Mouse (Mus musculus): Measurements from ENCODE around the gene Rad54l2. TPM values are rescaled to one million over a fixed set of nuclear protein-coding genes. Genes with fewer than 3 reads are reported as not detected.

Rad54l2 gene
- total and polyA plus RNA-seq, 3 experiments = 9.5 to 14.8 (median 10.7) TPM

DNA sequence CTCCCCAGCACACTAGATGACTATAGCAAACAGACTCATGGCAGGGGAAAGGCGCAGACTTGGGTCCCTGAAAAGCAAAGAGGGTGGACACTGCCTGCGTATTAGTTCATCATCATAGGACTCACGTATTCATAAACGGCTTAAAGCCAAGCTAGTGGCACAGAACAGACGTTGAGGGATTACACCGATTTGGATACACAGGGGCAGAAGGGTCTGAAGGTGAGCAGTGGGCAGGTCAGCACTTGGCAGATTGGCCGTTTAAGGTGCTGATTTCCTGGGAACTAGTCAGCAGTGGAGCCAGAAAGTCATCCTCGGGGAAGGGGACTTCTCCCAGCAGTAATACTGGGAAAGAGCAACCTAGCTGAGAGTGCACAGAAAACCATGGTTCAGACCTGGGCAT lies 100.2 kb downstream of the Rad54l2 start:
- TF ChIP-seq EP300 (IDR thresholded peaks at IDR 0.05; ENCODE audit: insufficient read depth, low read depth, low read length) (no peak), POLR2A (IDR thresholded peaks at IDR 0.05; ENCODE audit: insufficient read depth, low read depth, low read length) (no peak), CTCF (IDR thresholded peaks at IDR 0.05) (no peak)
- H3K4me1 ChIP-seq (ENCODE audit: control insufficient read depth, insufficient read depth, low read length) = peaks cover 4% of the 10 kb centered on the region
- 77% methylated on average over 8 of the region's 8 CpGs for WGBS
- no peak overlapping the region for H3K9ac ChIP-seq (ENCODE audit: low read depth, low read length)
- intact Hi-C loops (cut with DNase I) = loop anchor here (5.0 to 10.0 kb wide), 3 partner anchors 198 to 856 kb away; partner anchors contain the start of genes Cyb561d2, Mapkapk3, Nprl2 and Rbm15b
- H3K4me3 ChIP-seq = no peak overlapping the region
- H3K27ac ChIP-seq = no peak overlapping the region
- no peaks in the 10 kb centered on the region for H3K79me2 ChIP-seq (replicated peaks; ENCODE audit: control insufficient read depth, insufficient read depth, low read length)
- DNase-seq = no peak
- no peaks in the 10 kb centered on the region for H3K36me3 ChIP-seq (ENCODE audit: control insufficient read depth, insufficient read depth, low read length)
- no peaks in the 10 kb centered on the region for H3K27me3 ChIP-seq (ENCODE audit: control insufficient read depth, insufficient read depth, low read length)

DNA sequence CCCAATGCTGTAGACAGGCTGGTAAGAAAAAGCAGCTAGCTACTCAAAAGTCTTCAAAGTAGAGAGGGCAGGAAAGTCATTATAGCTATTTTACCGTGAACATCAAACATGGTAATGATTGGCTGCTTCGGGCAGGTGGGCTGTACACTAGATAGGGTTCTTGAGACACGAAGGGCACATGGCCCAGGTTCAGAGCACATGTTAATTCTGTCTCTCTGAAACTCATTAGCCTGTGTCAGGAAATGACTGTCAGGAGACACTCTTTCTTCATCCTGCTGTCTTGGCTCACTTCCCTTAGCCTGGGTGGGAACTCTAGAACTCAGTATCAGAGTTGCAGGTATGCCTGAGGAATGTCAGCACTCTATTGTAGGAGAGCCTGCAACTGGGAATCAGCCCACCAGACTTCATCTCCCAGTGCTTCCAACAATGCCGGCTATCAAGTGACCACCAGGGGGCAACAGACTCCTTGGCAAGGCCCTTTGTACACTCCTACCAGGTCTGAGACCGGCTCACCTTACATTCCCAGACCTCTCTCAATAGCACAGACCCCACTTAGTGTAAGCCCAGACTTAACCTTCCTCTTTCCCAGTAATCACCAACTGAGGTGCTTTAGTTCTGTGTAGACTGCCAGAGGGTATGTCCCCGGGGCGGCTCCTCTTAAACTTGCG lies 101.9 kb downstream of the Rad54l2 start:
- Histone ChIP-seq H3K4me1 (ENCODE audit: control insufficient read depth, insufficient read depth, low read length) (peaks cover 4% of the 10 kb centered on the region), H3K79me2 (replicated peaks; ENCODE audit: control insufficient read depth, insufficient read depth, low read length) (no peaks in the 10 kb centered on the region), H3K9ac (ENCODE audit: low read depth, low read length) (no peak overlapping the region), H3K27ac (no peak overlapping the region), H3K27me3 (ENCODE audit: control insufficient read depth, insufficient read depth, low read length) (no peaks in the 10 kb centered on the region), H3K36me3 (ENCODE audit: control insufficient read depth, insufficient read depth, low read length) (no peaks in the 10 kb centered on the region), H3K4me3 (no peak overlapping the region)
- DNase-seq = peak; percentile 67 to 70
- intact Hi-C loops (cut with DNase I) = loop anchor here (2.0 to 10.0 kb wide), 4 partner anchors 132 to 858 kb away; partner anchors contain the start of genes Cyb561d2, Mapkapk3, Nprl2 and Rbm15b
- peak; percentile 96 for TF ChIP-seq CTCF (IDR thresholded peaks at IDR 0.05)
- no peak for TF ChIP-seq POLR2A (IDR thresholded peaks at IDR 0.05; ENCODE audit: insufficient read depth, low read depth, low read length)
- 0 out of 2 replicates have a peak, but pooled peaks have one; percentile 47 for TF ChIP-seq EP300 (IDR thresholded peaks at IDR 0.05; ENCODE audit: insufficient read depth, low read depth, low read length)
- 21% methylated on average over 8 of the region's 8 CpGs for WGBS

DNA sequence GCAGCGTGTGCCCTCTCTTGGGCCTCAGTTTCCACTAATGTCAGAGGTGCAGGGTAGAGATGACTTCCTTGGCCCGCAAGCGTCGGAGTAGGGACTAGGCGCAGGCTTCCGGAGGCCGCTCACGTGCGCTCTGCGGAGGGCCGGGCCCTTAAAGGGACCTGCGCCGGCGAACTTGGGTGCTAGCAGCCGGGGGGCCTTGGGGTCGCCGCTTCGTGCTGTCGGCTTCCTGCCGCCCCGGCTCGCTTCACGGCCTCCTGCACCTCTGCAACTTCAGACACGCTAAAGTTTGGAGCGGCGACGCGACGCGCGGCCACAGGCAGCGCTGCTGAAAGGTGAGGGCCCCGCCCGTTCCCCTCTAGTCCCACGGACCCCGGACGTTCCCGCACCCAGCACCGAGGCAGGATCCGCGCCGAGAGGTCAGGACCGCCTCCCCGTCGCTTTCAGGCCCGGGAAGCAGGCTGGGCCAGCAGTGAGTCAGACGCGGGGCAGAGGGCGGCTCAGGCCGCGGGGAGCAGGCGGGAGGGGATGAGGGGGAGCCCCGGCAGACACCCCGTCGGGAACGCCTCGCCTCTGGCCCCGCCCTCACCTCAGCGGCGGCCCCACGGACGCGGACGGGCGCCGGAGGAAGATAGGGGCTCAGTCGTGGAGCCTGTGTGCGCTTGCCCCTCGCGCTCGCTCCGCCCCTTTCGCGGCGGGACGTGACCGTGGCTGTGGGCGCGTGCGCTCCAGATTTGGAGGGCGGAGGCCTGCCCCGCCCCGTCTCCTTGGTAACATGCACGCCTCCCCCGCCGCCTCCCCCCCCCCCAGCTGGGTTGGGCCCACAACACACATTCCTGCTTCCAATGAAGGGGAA lies 103.5 kb downstream of the Rad54l2 start, which contains the start of gene Tex264:
Tex264 (minus strand) TSS at position 679 of the 853 bp plus-strand sequence.
- Histone ChIP-seq H3K79me2 (replicated peaks; ENCODE audit: control insufficient read depth, insufficient read depth, low read length) (no peaks in the 10 kb centered on the region), H3K9ac (ENCODE audit: low read depth, low read length) (peak within 1 kb of the TSS; percentile 79), H3K36me3 (ENCODE audit: control insufficient read depth, insufficient read depth, low read length) (no peaks in the 10 kb centered on the region), H3K4me1 (ENCODE audit: control insufficient read depth, insufficient read depth, low read length) (peaks cover 4% of the 10 kb centered on the region), H3K4me3 (peak within 1 kb of the TSS; percentile 98), H3K27me3 (ENCODE audit: control insufficient read depth, insufficient read depth, low read length) (no peaks in the 10 kb centered on the region), H3K27ac (peak within 1 kb of the TSS; percentile 90)
- peak; percentile 45 for TF ChIP-seq POLR2A (IDR thresholded peaks at IDR 0.05; ENCODE audit: insufficient read depth, low read depth, low read length)
- TF ChIP-seq EP300 (IDR thresholded peaks at IDR 0.05; ENCODE audit: insufficient read depth, low read depth, low read length) = no peak
- 1% methylated on average over 77 of the region's 86 CpGs for WGBS
- DNase-seq = peak; percentile 91 to 93
- intact Hi-C loops (cut with DNase I) = loop anchor here (2.0 to 10.0 kb wide), 4 partner anchors 133 to 859 kb away; partner anchors contain the start of genes Cyb561d2, Mapkapk3, Nprl2 and Rbm15b

DNA sequence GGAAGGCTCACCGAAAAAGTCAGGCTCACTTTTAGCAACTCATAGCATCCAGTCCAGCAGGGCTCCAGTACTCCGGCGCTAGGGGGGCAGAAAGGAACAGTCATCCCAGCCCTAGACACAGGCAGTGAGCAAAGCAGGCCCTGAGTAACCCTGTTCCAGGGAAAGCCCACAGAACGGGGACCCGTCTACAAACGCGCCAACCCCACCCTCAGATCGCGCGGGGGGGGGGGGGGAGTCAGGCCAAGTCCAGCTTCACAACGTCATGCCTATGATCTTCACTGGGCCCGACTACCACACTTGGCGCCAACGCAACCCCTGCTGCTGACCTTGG lies 104.1 kb downstream of the Rad54l2 start:
- Histone ChIP-seq H3K27me3 (ENCODE audit: control insufficient read depth, insufficient read depth, low read length) (no peaks in the 10 kb centered on the region), H3K4me3 (peak overlapping the region; percentile 98), H3K79me2 (replicated peaks; ENCODE audit: control insufficient read depth, insufficient read depth, low read length) (no peaks in the 10 kb centered on the region), H3K9ac (ENCODE audit: low read depth, low read length) (peak overlapping the region; percentile 79), H3K36me3 (ENCODE audit: control insufficient read depth, insufficient read depth, low read length) (no peaks in the 10 kb centered on the region), H3K27ac (peak overlapping the region; percentile 90), H3K4me1 (ENCODE audit: control insufficient read depth, insufficient read depth, low read length) (peaks cover 4% of the 10 kb centered on the region)
- intact Hi-C loops (cut with DNase I) = loop anchor here (5.0 to 10.0 kb wide), 3 partner anchors 202 to 860 kb away; partner anchors contain the start of genes Cyb561d2, Mapkapk3, Nprl2 and Rbm15b
- peak in 1 of 2 experiments; percentile 36 for DNase-seq
- 3% methylated on average over 14 of the region's 14 CpGs for WGBS
- TF ChIP-seq POLR2A (IDR thresholded peaks at IDR 0.05; ENCODE audit: insufficient read depth, low read depth, low read length) = no peak
- TF ChIP-seq EP300 (IDR thresholded peaks at IDR 0.05; ENCODE audit: insufficient read depth, low read depth, low read length) = no peak
- TF ChIP-seq CTCF (IDR thresholded peaks at IDR 0.05) = no peak

DNA sequence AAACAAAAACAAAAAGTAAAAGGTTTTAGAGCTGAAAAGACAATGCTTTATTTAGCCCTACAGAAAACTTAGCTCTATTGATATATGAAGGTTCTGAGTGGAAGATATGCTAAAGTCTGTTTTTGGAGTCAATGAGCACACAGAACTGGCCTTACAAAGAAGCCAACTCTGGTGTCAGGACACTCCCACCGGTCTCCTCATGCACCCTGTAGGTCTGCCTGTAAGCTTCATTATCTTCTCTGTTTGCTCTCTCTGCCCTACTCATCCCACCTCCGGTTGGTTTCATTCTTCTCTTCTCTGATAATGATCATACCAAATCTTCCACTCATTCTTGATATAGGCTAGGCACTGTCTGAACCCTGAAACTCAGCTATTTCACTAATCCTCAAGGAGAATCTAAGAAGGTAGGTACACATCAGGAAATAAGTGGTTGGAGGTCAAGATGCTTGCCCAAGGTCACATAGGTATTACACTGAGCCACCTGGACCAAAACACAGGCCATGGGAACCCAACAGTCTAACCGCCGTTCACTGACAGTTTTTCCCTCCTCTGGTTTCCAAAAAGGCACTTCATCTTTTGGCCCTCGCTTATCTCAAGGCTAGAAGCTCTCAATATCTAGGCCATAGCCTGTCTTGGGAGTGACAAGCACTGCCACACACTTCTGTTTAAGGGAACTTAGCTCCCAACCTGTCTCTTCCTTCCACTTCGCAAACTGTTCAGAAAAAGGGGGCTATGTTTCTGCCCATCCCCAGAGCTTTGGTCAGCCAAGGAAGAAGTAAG lies 104.7 kb downstream of the Rad54l2 start:
- Histone ChIP-seq H3K27ac (peak overlapping the region; percentile 90; the same call in 1 of the 2 replicates), H3K36me3 (ENCODE audit: control insufficient read depth, insufficient read depth, low read length) (no peaks in the 10 kb centered on the region), H3K79me2 (replicated peaks; ENCODE audit: control insufficient read depth, insufficient read depth, low read length) (no peaks in the 10 kb centered on the region), H3K4me3 (peak overlapping the region; percentile 98), H3K4me1 (ENCODE audit: control insufficient read depth, insufficient read depth, low read length) (peaks cover 4% of the 10 kb centered on the region), H3K9ac (ENCODE audit: low read depth, low read length) (peak overlapping the region; percentile 79), H3K27me3 (ENCODE audit: control insufficient read depth, insufficient read depth, low read length) (no peaks in the 10 kb centered on the region)
- intact Hi-C loops (cut with DNase I) = loop anchor here (10.0 kb wide), 1 partner anchor 861 kb away; the partner anchor contains the start of genes Cyb561d2, Nprl2 and Zmynd10
- 71% methylated on average over 6 of the region's 6 CpGs for WGBS
- TF ChIP-seq EP300 (IDR thresholded peaks at IDR 0.05; ENCODE audit: insufficient read depth, low read depth, low read length) (no peak), POLR2A (IDR thresholded peaks at IDR 0.05; ENCODE audit: insufficient read depth, low read depth, low read length) (no peak), CTCF (IDR thresholded peaks at IDR 0.05) (no peak)
- no peak for DNase-seq

All from heart, adult 2 months (tissue).